Mouse (Mus musculus) thymus, adult 2 months (tissue): ENCODE data around the gene Enpp3.

ENCODE experiments used
- CTCF ChIP-seq: fragments of 200-500 bp; IDR thresholded peaks from 2 replicates; pipeline ENCODE4 v1.5.1; 2012; ENCODE audit warnings: mild to moderate bottlenecking, control low read depth, low read length, moderate library complexity, borderline replicate concordance; ENCODE audit not compliant: control insufficient read depth, poor library complexity, insufficient read depth; ENCODE audit errors: extremely low read depth
- POLR2A ChIP-seq: fragments of 200-500 bp; IDR thresholded peaks from 2 replicates; pipeline ENCODE4 v1.6.1; 2012; ENCODE audit warnings: mild to moderate bottlenecking, low read length, control low read depth, moderate library complexity; ENCODE audit not compliant: control insufficient read depth, poor library complexity, insufficient read depth; ENCODE audit errors: extremely low read depth

DNA sequence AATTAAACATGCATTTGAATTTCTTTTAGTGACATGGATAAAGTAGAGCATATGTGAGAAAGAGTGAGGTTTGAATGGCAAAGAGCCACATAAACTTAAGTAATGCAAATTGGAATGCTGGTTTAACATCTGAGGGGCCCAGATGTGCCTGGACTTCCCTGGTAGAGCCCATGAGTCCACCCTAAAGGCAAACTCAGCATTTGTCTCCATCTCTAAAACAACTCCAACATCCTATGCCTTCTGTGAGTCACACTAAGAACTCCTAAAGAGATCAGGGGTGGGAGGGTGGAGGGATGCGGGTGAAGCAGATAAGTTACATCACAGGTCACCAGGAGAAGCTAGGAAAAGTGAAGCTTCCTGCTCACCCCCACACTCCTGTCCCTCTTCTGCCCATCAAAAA is 76.6 kb downstream of the Enpp3 start:
- no peak for TF ChIP-seq CTCF
- no peak for TF ChIP-seq POLR2A
